Mouse (Mus musculus): ENCODE results near the gene Smc3.
"Not testable (repeated sequence)": the region's sequence is repeated elsewhere in the genome, so short reads cannot be mapped to it uniquely, and the experiment has no call there.

Gene Smc3

DNA sequence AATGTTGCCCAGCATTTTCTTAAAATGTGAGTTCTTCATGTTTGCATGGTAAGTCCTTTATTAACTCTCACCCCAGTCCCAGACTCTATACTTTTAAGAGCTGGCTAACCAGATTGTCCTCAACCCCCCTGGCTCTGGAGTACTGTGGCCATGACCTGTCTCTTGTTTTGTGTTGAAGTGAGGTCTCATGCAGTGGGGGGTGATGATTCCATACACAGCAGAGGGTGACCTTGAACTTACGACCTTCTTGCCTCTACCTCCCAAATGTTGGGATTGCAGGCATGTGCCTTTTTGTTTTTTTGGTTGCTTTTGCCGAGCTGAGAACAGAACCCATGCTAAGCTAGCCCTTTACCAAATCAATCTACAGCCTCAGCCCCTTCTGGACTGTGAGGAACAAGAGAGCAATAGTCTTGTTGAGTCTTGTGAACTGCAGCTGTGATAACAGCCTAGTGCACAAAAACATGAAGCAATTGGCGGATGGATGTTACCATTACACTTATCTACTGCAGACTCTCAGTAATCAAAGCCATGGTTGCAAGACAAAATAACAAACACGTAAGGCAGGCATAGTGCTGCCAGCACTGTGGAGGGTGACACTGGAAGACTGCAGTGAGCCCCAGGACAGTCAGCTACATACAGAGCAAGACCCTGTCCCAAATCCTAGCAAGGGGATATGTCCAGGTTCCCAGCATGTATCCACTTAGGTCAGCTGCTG, 24.7 kb upstream of the Smc3 start:
- in situ Hi-C loops (cut with MboI, MseI) = loop anchor here in 1 of 2 experiments (10.0 kb wide), 1 partner anchor 171 kb away; no protein-coding TSS in a partner anchor

DNA sequence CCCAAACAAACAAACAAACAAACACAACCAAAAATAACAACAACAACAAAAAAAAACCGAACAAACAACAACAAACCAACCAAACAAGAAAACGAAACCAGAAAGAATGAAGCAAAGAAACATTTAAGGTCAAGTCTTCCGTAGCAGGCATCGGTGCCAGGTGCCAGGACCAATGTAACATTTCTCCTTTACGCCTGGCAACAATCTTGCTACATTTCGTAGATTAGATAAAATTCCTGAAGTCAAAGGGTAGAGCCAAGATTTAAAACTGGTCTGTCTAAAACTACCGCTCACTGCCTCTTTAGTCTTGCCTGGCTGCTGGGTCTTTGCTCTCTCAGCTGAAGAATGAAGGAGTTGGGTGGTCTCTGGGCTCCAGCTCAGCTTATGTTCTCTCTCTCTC, 24.1 kb upstream of the Smc3 start:
- in situ Hi-C loops (cut with MboI, MseI) = loop anchor here in 1 of 2 experiments (10.0 kb wide), 1 partner anchor 171 kb away; no protein-coding TSS in a partner anchor

DNA sequence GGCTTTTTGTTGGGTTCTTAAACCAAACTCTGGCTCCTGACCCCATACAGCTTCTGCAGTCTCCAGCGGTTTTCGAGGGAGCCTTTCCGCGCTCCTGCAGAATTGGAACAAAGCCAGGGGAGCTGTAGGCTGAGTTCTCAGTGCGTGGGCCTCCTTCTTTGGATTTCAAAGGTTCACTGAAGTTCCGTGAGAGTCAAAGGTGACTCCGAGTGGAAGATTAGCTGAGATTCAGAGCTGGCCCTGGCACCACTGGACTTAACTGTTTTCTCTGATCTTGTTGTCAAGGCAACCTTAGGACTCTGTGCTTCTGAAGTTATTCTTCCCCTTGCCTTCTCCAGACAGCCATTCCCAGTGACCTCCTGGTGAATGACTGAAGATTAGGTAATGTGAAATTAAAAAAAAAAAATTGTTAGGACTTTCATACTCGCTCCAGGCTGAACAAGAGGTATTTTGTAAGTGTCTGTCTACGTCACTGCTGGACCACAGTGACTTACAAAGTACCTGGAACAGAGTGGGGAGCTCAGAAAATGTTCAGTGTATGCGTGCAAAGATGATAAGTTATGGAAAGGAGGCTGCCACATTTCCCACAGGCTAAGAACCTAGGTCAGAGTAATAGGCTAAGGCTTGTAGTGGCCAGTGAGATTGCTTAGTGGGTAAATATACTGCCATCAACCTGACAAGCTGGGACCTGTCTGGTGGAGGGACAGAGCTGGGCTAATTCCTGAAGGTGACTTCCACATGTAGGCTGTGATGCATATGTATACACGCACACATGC, 23.0 kb upstream of the Smc3 start:
- in situ Hi-C loops (cut with MboI, MseI) = loop anchor here in 1 of 2 experiments (10.0 kb wide), 1 partner anchor 172 kb away; no protein-coding TSS in a partner anchor

DNA sequence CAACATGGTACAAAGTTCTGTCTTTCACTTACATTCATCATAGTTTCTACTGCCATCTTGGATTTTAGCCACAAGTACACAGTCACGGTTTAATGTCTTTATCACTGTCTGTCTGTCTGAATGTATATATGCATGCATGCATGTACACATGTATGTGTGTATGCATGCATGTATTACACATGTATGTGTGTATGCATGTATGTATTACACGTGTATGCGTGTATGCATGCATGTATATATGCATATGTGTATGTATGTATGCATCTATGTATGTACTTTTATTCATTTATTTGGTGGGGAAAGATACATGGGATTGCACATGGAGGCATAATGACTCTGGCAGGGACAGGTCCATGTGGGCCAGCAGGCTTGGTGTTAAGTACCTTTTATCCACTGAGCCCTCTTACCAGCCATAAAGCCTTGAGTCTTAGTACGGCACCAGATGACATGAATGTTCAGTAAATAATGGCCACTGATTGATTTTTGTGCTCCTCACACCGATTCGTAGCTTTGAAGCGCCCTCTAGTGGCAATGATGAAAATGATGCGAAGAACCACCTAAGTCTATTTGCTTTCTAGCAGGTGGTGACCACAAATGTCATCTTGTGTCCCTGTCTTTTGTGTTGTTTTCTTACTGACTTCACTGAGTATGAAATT, 21.5 kb upstream of the Smc3 start:
- in situ Hi-C loops (cut with MboI, MseI) = loop anchor here in 1 of 2 experiments (10.0 kb wide), 1 partner anchor 174 kb away; no protein-coding TSS in a partner anchor

DNA sequence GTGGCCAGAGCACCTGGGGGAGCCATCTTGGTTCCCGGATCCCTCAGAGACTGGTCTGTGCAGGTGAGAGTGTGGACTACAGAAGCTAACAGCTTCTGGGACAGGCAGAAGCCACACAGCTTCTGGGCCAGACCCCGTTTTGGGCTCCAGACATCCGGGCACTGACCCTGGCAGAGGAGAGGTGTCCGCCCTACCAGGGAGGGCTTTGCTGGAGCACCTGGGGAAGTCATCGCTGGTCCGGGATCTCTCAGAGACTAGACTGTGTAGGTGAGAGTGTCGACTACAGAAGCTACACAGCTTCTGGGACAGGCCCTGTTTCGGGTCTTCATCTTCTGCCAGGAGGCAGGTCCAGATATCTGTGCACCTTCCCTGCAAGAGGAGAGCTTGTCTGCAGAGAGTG, 19.9 kb upstream of the Smc3 start:
- in situ Hi-C loops (cut with MboI, MseI) = not testable (repeated sequence)

DNA sequence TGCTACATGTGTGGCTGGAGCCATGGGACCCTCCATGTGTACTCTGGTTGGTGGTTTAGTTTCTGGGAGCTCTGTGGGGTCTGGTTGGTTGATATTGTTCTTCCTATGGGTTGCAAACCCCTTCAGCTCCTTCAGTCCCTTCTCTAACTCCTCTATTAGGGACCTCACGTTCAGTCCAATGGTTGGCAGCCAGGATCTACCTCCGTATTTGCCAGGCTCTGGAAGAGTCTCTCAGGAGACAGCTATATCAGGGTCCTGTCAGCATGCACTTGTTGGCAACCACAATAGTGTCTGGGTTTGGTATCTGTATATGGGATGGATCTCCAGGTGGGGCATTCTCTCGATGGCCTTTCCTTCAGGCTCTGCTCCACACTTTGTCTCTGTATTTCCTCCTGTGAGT, 12.5 kb upstream of the Smc3 start:
- in situ Hi-C loops (cut with MboI, MseI) = loop anchor here in 1 of 2 experiments (5.0 kb wide), 1 partner anchor 190 kb away; no protein-coding TSS in a partner anchor

DNA sequence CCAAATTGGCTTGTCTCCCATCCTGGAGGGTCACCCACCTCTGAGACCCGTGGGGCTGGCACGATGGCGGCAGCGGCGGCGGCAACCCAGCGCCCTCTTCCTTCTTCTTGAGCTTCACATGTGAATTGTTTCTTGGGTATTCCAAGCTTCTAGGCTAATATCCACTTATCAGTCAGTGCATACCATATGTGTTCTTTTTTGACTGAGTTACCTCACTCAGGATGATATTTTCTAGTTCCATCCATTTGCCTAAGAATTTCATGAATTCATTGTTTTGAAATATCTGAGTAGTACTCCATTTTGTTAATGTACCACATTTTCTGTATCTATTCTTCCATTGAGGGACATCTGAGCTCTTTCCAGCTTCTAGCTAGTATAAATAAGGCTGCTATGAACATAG, 11.2 kb upstream of the Smc3 start, which contains the start of gene Nutf2-ps1:
TSS of gene Nutf2-ps1 (minus strand) at position 101 of the 400 bp plus-strand sequence.
- in situ Hi-C loops (cut with MboI, MseI) = loop anchor here in 1 of 2 experiments (5.0 kb wide), 1 partner anchor 192 kb away; no protein-coding TSS in a partner anchor

DNA sequence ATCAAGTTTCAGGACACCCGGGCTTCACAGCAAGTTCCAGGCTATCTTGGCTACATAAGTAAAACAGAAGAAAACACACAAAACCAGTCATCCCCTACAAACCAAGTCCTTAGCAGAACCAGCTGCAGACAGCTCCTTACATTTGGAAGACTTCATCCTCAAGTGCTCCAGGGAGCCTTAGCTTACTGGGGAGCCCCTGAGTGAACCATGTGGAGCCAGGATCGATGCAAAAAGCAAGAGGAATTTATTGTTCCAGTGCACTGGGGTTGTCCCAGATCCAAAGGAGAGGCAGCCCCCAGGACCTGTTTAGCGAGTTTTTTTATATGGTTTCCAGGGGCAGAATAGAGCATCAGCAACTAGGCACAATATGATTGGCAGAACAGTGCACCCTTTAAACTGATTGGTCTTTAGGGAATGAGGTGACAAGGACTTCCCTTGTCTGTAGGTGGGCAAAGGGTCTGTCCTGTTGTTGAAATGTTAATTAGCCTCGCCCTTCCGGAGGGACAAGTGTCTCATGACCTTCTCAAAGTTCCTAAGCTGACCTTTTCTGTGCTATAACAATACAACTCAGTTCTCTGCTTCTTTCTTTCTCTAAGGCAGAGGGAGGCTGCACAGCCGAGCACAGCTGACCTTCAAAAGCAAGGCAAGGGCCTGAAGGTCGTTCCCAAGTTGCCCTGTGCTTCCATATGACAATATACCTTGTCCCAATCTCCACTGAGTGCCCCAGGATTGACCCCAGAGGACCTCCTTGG, 3.3 kb upstream of the Smc3 start:
- in situ Hi-C loops (cut with MboI, MseI) = no loop called here

DNA sequence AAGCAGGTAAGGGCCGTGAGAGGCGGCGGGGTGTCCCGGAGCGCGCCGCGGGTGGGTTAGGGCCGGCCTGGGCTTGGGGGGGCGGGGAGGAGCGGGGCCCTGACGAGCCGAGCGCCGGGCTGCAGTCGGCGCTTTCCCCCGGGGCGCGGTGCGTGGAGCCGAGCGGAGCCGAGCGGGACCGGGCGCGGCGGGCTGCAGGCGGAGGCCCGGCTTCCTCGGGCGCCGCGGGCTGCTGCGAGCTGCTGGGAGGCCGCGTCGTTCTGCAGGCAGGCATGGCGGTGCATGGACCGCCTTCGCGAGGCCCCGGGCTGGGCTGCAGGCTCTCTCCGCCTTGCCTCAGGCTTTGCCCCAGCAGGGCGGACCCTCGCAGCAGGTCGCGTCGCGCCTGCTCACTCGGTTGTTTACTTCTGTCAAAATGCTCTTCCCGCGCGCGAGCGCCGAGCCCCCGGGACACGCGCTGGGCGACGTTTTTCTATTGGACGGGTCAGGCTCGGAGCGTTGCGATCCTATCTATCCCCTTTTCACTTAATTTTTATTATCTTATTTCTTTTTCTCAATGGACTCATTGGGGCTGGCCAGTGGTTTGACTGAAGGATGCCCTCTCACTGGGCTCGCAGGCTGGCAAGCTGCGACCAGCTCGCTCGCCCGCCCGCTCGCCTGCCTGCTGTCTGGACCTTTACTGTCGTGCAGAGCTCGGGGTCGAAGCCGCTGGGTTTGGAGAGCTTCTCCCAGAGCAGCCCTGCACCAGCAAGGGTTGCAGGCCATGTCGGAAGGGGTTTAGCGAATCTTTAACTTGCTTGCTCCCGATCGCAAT, 558 bp downstream of the Smc3 start:
- in situ Hi-C loops (cut with MboI, MseI) = no loop called here

DNA sequence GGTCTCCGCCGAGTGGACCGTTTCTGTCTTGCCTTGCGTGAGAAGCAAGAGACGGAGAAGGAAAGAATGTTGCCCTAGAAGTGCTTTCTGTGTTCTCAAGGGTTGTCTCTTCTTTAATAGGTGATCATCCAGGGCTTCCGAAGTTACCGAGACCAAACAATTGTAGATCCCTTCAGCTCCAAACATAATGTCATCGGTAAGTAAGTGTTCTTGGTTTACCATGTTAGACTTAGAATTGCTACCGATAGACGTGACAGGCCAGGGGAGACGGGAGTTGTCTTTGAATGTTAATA, 1.1 kb downstream of the Smc3 start:
- in situ Hi-C loops (cut with MboI, MseI) = no loop called here

DNA sequence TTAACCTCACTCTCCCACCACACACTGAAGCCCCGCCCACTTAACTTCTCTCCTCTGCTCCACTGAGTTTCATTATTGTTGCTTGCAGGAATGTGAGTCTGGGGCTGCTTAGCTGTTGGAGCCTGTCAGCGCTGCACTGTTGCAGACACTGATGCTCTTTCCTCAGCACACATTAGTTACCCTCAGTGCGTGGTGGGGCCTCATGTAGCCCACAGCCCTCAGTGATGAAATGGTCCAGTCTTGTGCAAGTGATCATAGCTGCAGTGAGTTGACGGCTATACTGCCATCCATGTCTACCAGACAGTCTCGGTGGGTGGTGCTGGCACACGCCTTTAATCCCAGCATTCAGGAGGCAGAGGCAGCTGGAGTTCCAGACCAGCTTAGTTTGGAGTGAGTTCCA, 8.7 kb downstream of the Smc3 start:
- in situ Hi-C loops (cut with MboI, MseI) = loop anchor here in 1 of 2 experiments (5.0 kb wide), 1 partner anchor 33 kb away; no protein-coding TSS in a partner anchor

DNA sequence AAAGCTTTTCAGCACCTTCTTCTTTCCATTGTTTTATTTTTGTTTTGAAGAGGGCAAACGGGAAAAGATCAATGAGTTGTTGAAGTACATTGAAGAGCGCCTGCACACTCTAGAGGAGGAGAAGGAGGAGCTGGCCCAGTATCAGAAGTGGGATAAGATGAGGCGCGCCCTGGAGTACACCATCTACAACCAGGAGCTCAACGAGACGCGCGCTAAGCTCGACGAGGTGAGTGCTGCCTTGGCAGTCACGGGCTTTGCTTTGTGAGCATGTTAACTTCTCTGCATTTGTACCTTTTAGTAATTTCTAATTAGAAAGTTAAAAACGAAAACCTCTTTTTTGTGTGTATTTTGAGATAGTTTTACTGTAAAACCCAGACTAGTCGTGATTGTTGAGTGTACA, 21.5 kb downstream of the Smc3 start:
- in situ Hi-C loops (cut with MboI, MseI) = no loop called here

DNA sequence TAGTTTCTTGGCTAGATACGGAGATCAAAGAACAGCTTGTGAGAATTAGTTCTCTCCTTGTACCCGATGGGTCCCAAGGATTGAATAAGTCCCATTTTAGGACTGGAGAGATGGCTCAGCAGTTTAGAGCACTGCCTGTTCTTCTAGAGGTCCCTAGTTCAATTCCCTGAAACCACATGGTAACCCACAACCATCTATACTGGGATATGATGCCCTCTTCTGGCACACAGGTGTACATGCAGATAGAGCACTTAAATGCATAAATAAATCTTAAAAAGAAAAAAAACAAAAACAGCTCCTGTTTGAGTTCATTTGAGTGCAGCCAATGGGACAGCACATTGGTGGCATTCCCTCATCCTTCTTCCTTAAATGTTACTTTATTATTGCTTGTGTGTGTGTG, 37.8 kb downstream of the Smc3 start:
- in situ Hi-C loops (cut with MboI, MseI) = no loop called here

DNA sequence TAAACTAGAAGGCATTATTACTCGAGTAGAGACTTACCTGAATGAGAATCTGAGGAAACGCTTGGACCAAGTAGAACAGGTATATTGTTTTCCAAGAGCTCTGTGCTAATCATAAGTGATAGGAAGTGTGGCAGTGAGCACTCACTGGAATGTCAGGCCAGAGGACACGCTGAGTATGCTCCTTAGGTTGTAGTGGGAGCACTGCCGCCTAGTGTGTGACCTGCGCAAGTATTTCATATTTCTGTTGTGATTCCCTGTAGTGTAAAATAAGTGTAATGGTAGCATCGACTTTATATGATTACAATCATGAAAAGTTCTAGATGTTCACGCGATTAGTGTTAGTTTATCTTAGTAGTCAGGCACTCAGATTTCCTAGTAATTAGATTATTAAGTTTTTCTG, 38.5 kb downstream of the Smc3 start:
- in situ Hi-C loops (cut with MboI, MseI) = no loop called here

DNA sequence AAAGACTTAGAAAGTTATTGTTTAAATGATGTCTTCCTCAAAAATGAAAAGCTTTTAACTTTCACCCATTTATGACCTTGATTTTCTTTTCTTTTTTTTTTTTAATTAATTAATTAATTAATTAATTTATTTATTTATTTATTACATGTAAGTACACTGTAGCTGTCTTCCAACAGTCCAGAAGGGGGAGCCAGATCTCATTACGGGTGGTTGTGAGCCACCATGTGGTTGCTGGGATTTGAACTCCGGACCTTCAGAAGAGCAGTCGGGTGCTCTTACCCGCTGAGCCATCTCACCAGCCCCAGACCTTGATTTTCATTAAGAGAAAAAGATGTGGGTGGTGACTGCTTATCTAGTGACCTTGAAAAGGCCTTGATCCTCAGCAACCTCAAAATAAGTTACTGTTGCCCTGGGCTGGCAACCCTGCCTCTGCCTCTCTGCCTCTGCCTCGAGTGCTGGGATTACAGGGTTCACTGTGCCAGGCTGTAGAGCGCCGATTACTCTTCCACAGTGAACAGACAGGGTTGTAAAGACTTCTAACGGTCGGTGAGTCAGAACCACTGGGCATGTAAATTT, 43.9 kb downstream of the Smc3 start:
- in situ Hi-C loops (cut with MboI, MseI) = loop anchor here in 1 of 2 experiments (5.0 kb wide), 1 partner anchor 37 kb away; no protein-coding TSS in a partner anchor

DNA sequence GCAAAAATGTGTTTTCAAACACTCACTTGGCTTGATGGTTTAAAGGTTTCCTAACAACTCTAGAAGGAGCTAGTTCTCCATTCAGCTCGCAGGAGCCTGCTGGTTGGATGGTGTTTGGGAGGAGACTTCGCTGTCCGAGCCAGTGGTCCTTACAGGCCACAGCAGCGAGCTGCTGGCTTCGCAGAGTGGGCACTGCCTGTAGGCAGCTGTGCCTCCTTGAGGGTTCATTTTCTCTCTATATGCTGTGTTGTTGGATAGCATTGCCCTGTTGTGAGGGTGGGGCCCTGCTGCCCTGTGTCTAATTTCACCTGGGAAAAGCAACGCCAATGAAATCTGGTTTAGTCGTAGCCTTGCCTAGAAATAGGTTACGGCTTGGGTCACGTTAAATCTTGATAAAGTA, 47.1 kb downstream of the Smc3 start:
- in situ Hi-C loops (cut with MboI, MseI) = loop anchor here in 1 of 2 experiments (5.0 kb wide), 1 partner anchor 95 kb away; no protein-coding TSS in a partner anchor

DNA sequence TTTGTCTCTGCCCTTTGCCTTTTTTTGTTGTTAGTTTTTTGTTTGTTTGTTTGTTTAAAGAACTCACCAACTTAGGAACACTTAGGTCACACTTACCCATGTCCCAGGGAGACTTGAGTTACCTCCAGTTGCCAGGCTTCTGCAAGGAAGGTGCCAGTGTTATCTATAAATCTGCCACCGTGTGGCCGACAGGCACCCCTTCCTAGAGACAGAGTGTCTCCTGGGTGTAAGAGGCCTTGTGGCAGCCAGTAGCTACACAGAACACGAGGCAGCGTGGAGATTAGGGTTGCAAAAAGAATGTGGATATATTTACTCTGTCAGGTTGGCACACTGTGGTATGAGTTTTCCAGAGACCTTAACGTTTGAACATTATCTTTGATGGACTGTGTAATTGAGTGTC, 47.9 kb downstream of the Smc3 start:
- in situ Hi-C loops (cut with MboI, MseI) = loop anchor here in 1 of 2 experiments (5.0 kb wide), 1 partner anchor 94 kb away; no protein-coding TSS in a partner anchor

DNA sequence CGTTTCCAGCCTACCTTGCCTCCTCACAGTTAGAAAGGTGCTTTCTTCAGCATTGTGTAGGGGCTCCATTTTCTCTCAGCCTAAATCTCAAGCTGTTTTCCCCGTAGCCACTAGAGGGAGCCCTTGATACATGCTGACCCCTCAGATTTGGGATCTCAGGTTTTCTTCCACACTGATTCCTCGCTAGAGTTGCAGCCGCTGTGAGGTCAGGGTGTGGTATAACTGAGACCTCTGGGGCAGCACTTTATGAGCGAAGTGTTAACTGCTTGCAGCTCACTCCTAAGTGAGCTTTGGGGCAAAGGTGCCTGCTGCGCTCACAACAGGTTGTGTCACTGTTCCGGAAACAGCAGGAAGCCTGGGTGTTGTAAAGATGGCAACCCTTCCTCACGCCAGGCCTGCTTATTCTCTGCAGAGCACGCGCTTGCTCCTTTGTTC, 48.6 kb downstream of the Smc3 start:
- in situ Hi-C loops (cut with MboI, MseI) = loop anchor here in 1 of 2 experiments (5.0 kb wide), 1 partner anchor 93 kb away; no protein-coding TSS in a partner anchor

DNA sequence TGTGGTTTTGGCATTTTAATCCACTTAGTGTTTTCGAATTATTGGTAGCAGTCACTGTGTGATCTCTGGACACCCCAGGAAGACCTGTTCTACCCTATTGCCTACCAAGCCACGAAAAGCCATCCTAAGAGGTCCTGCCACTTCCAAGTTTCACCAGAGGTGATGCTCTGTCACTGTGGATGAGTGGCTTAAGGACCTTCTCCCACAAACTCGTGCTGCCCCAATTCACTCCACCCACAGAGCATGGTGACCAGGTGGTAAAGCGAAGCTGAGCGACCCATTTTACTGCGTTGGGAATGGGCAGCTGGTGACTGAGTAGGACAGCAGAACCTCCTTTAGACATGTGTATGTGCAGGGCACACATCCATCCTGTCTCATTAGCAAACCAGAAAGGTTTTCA, 49.2 kb downstream of the Smc3 start:
- in situ Hi-C loops (cut with MboI, MseI) = loop anchor here in 1 of 2 experiments (5.0 kb wide), 1 partner anchor 93 kb away; no protein-coding TSS in a partner anchor

DNA sequence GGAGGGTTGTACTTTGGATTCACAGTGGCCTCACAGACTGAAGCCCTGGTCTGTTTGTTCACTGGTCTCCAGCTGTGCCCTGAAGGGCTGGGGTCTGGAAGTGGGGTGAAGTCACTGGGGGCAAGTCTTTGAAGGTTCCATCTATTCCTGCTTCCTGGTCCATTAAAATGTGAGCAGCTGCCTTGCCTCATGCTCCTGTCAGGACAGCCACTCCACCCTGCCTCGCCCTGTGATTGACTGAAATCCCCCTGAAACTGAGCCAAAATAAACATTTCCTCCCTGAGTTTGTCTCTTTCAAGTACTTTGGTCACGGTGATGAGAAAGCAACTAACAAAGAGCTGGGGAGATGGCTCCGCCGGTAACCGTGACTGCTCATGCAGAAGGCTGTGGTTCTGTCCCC, 49.6 kb downstream of the Smc3 start:
- in situ Hi-C loops (cut with MboI, MseI) = loop anchor here (5.0 to 25.0 kb wide), 3 partner anchors 92 to 1412 kb away; no protein-coding TSS in a partner anchor
